Mouse (Mus musculus): ENCODE measurements at regions not wholly inside any gene's neighbourhood (a gene's known extent, or its start where the extent isn't known, plus 50 kb on each side); places are given as distances from the start of the nearest gene placed in this dataset.

GRCm38 (mm10) chr6:44793348-44793747 lies 265.8 kb upstream of the Cntnap2 start:
- ATAC-seq (ENCODE audit: insufficient number of reproducible peaks, low FRiP score, low TSS enrichment): peak; percentile 74

- ATAC-seq (ENCODE audit: insufficient number of reproducible peaks, low FRiP score, low TSS enrichment): peak; percentile 80
These were observed 243.8 kb upstream of the Cntnap2 start for GRCm38 (mm10) chr6:44815362-44815761.

GRCm38 (mm10) chr6:44844177-44844576 lies 215.0 kb upstream of the Cntnap2 start:
- no peak for ATAC-seq (ENCODE audit: insufficient number of reproducible peaks, low FRiP score, low TSS enrichment)

- ATAC-seq (ENCODE audit: insufficient number of reproducible peaks, low FRiP score, low TSS enrichment): no peak
These were observed 209.7 kb upstream of the Cntnap2 start for GRCm38 (mm10) chr6:44849477-44849876.

GRCm38 (mm10) chr6:44850829-44851228 lies 208.3 kb upstream of the Cntnap2 start:
- no peak for ATAC-seq (ENCODE audit: insufficient number of reproducible peaks, low FRiP score, low TSS enrichment)

- no peak for ATAC-seq (ENCODE audit: insufficient number of reproducible peaks, low FRiP score, low TSS enrichment)
These were observed 158.9 kb upstream of the Cntnap2 start for GRCm38 (mm10) chr6:44900249-44900648.

Measured in cerebellum, adult (tissue).